Mouse (Mus musculus): ENCODE results near the gene Gdf11. TPM values are rescaled to one million over a fixed set of nuclear protein-coding genes. Genes with fewer than 3 reads are reported as not detected.

Gene Gdf11
- total RNA-seq, 4 experiments from 2014 or later, result 13.3 to 15.2 (median 13.9) TPM

GRCm38 (mm10) chr10:128895952-128896693 lies 4.6 kb upstream of the Gdf11 start:
- DNase-seq (ENCODE audit: low spot score in 2 of 2), result peak in 1 of 2 experiments; percentile 50

- DNase-seq (ENCODE audit: low spot score in 2 of 2), result peak in 1 of 2 experiments; percentile 50
Measured at GRCm38 (mm10) chr10:128895437-128895836, 3.9 kb upstream of the Gdf11 start.

GRCm38 (mm10) chr10:128892246-128892645 lies 728 bp upstream of the Gdf11 start:
- DNase-seq (ENCODE audit: low spot score in 2 of 2), result no peak

- no peak for DNase-seq (ENCODE audit: low spot score in 2 of 2)
Measured at GRCm38 (mm10) chr10:128890383-128891295, 879 bp downstream of the Gdf11 start.

- DNase-seq (ENCODE audit: low spot score in 2 of 2), result no peak
Measured at GRCm38 (mm10) chr10:128889846-128890245, 1.7 kb downstream of the Gdf11 start.

- no peak for DNase-seq (ENCODE audit: low spot score in 2 of 2)
Measured at GRCm38 (mm10) chr10:128888941-128889827, 2.3 kb downstream of the Gdf11 start.

- no peak for DNase-seq (ENCODE audit: low spot score in 2 of 2)
Measured at GRCm38 (mm10) chr10:128882067-128882466, 9.5 kb downstream of the Gdf11 start.

- DNase-seq (ENCODE audit: low spot score in 2 of 2), result no peak
Measured at GRCm38 (mm10) chr10:128878811-128879210, 12.7 kb downstream of the Gdf11 start.

GRCm38 (mm10) chr10:128878291-128878690 lies 13.2 kb downstream of the Gdf11 start:
- no peak for DNase-seq (ENCODE audit: low spot score in 2 of 2)

GRCm38 (mm10) chr10:128870341-128870740 lies 21.2 kb downstream of the Gdf11 start:
- DNase-seq (ENCODE audit: low spot score in 2 of 2), result no peak

- DNase-seq (ENCODE audit: low spot score in 2 of 2), result no peak
Measured at GRCm38 (mm10) chr10:128866518-128866917, 25.0 kb downstream of the Gdf11 start.

- no peak for DNase-seq (ENCODE audit: low spot score in 2 of 2)
Measured at GRCm38 (mm10) chr10:128866042-128866441, 25.5 kb downstream of the Gdf11 start.

GRCm38 (mm10) chr10:128861176-128861575 lies 30.3 kb downstream of the Gdf11 start:
- no peak for DNase-seq (ENCODE audit: low spot score in 2 of 2)

- DNase-seq (ENCODE audit: low spot score in 2 of 2), result no peak
Measured at GRCm38 (mm10) chr10:128850339-128850738, 41.2 kb downstream of the Gdf11 start.

GRCm38 (mm10) chr10:128848426-128848825 lies 43.1 kb downstream of the Gdf11 start:
- no peak for DNase-seq (ENCODE audit: low spot score in 2 of 2)

GRCm38 (mm10) chr10:128846664-128847063 lies 44.9 kb downstream of the Gdf11 start:
- DNase-seq (ENCODE audit: low spot score in 2 of 2), result no peak

GRCm38 (mm10) chr10:128845516-128845915 lies 46.0 kb downstream of the Gdf11 start:
- DNase-seq (ENCODE audit: low spot score in 2 of 2), result no peak

- DNase-seq (ENCODE audit: low spot score in 2 of 2), result no peak
Measured at GRCm38 (mm10) chr10:128843260-128843659, 48.3 kb downstream of the Gdf11 start.

- DNase-seq (ENCODE audit: low spot score in 2 of 2), result no peak
Measured at GRCm38 (mm10) chr10:128840612-128841011, 50.9 kb downstream of the Gdf11 start.

GRCm38 (mm10) chr10:128839434-128839833 lies 52.1 kb downstream of the Gdf11 start:
- DNase-seq (ENCODE audit: low spot score in 2 of 2), result no peak

GRCm38 (mm10) chr10:128837400-128837799 lies 54.1 kb downstream of the Gdf11 start:
- DNase-seq (ENCODE audit: low spot score in 2 of 2), result no peak

Data from left cerebral cortex, adult 8-10 months (tissue).